8 mouse cellular contexts compared by ENCODE assay signal in genomic region chr2:140395744-140396231, GRCm38 (mm10). TPM values are rescaled to one million over a fixed set of nuclear protein-coding genes. Genes with fewer than 3 reads are reported as not detected.
A peak's percentile ranks its signal among the peaks of the same experiment; 100 is the strongest.
DNase-seq lines count a peak whose midpoint lies in the region; ATAC-seq lines count a peak whose summit lies in the region.

No protein-coding gene starts in this region.

- DNase-seq in CD4-positive helper T cell, adult 2 months (ENCODE audit: low read depth, low spot score), result peak; percentile 16
- peak; percentile 38 for DNase-seq in adrenal gland, postnatal 25 days
- peak; percentile 58 for DNase-seq in kidney, postnatal 10 days
- DNase-seq in neural tube, embryonic 11.5 days (ENCODE audit: low spot score), result peak; percentile 62
- peak; percentile 53 for DNase-seq in thymus, postnatal 14 days

- H3K36me3 ChIP-seq in embryonic facial prominence, embryonic 15.5 days, result no peaks in the 10 kb centered on the region
- no peaks in the 10 kb centered on the region for H3K36me3 ChIP-seq in heart, embryonic 15.5 days
- H3K36me3 ChIP-seq in liver, embryonic 12.5 days, result no peaks in the 10 kb centered on the region
- no peaks in the 10 kb centered on the region for H3K36me3 ChIP-seq in neural tube, embryonic 11.5 days (ENCODE audit: control insufficient read depth, insufficient read depth, low read length)

- no peak overlapping the region for H3K27ac ChIP-seq in embryonic facial prominence, embryonic 15.5 days (replicated peaks)
- H3K27ac ChIP-seq in heart, embryonic 15.5 days, result peak overlapping the region; percentile 70
- H3K27ac ChIP-seq in liver, embryonic 12.5 days, result 0 out of 2 replicates have a peak overlapping the region, but pooled peaks have one; percentile 25
- no peak overlapping the region for H3K27ac ChIP-seq in neural tube, embryonic 11.5 days (ENCODE audit: low read depth, low read length)

- H3K9ac ChIP-seq in embryonic facial prominence, embryonic 15.5 days, result peak overlapping the region; percentile 45
- peak overlapping the region; percentile 67 for H3K9ac ChIP-seq in heart, embryonic 15.5 days
- peak overlapping the region; percentile 79 for H3K9ac ChIP-seq in liver, embryonic 12.5 days
- peak overlapping the region; percentile 67 for H3K9ac ChIP-seq in neural tube, embryonic 11.5 days (ENCODE audit: low read length)

- H3K4me3 ChIP-seq in embryonic facial prominence, embryonic 15.5 days (replicated peaks), result peak overlapping the region; percentile 81
- peak overlapping the region; percentile 88 for H3K4me3 ChIP-seq in heart, embryonic 15.5 days
- H3K4me3 ChIP-seq in liver, embryonic 12.5 days, result peak overlapping the region; percentile 70
- H3K4me3 ChIP-seq in neural tube, embryonic 11.5 days (ENCODE audit: low read depth, low read length), result peak overlapping the region; percentile 78

- under 1% methylated on average over 45 of the region's 58 CpGs for WGBS in embryonic facial prominence, embryonic 15.5 days
- WGBS in heart, embryonic 15.5 days, result under 1% methylated on average over 34 of the region's 58 CpGs
- under 1% methylated on average over 43 of the region's 58 CpGs for WGBS in liver, embryonic 12.5 days (ENCODE audit: insufficient replicate concordance)
- WGBS in neural tube, embryonic 11.5 days, result under 1% methylated on average over 33 of the region's 58 CpGs

- peak; percentile 65 for ATAC-seq in embryonic facial prominence, embryonic 15.5 days (ENCODE audit: insufficient number of reproducible peaks, low FRiP score, low TSS enrichment, low read depth)
- peak; percentile 72 for ATAC-seq in heart, embryonic 15.5 days (replicated peaks; ENCODE audit: insufficient number of reproducible peaks, insufficient read depth, low FRiP score, low read depth)
- ATAC-seq in liver, embryonic 12.5 days, result peak; percentile 38
- ATAC-seq in neural tube, embryonic 11.5 days (ENCODE audit: insufficient read depth, low FRiP score, low TSS enrichment), result peak; percentile 74

- no peaks in the 10 kb centered on the region for H3K27me3 ChIP-seq in embryonic facial prominence, embryonic 15.5 days
- H3K27me3 ChIP-seq in heart, embryonic 15.5 days, result no peaks in the 10 kb centered on the region
- H3K27me3 ChIP-seq in liver, embryonic 12.5 days (replicated peaks), result peaks cover 18% of the 10 kb centered on the region
- H3K27me3 ChIP-seq in neural tube, embryonic 11.5 days (ENCODE audit: control insufficient read depth, insufficient read depth, low read length), result no peaks in the 10 kb centered on the region

- H3K4me2 ChIP-seq in embryonic facial prominence, embryonic 15.5 days (replicated peaks), result peak overlapping the region; percentile 98
- peak overlapping the region; percentile 97 for H3K4me2 ChIP-seq in heart, embryonic 15.5 days
- peak overlapping the region; percentile 96 for H3K4me2 ChIP-seq in liver, embryonic 12.5 days
- H3K4me2 ChIP-seq in neural tube, embryonic 11.5 days (ENCODE audit: low read depth), result peak overlapping the region; percentile 84

- H3K4me1 ChIP-seq in embryonic facial prominence, embryonic 15.5 days, result 0 out of 2 replicates have a peak, but pooled peaks cover 3% of the 10 kb centered on the region
- peaks cover 6% of the 10 kb centered on the region; the same call in 1 of the 2 replicates for H3K4me1 ChIP-seq in heart, embryonic 15.5 days (replicated peaks)
- H3K4me1 ChIP-seq in liver, embryonic 12.5 days, result peaks cover 22% of the 10 kb centered on the region; the same call in 1 of the 2 replicates
- H3K4me1 ChIP-seq in neural tube, embryonic 11.5 days (ENCODE audit: control insufficient read depth, insufficient read depth, low read length), result no peaks in the 10 kb centered on the region

- H3K9me3 ChIP-seq in embryonic facial prominence, embryonic 15.5 days (replicated peaks), result no peaks in the 10 kb centered on the region
- no peaks in the 10 kb centered on the region for H3K9me3 ChIP-seq in heart, embryonic 15.5 days (replicated peaks)
- H3K9me3 ChIP-seq in liver, embryonic 12.5 days (replicated peaks), result no peaks in the 10 kb centered on the region
- H3K9me3 ChIP-seq in neural tube, embryonic 11.5 days (ENCODE audit: control insufficient read depth, low read length), result no peaks in the 10 kb centered on the region

RNA-seq across cellular contexts. Expression of gene Macrod2, which starts 0.7 kb away (rescaled TPM):
- total RNA-seq in adrenal gland, postnatal 25 days (2021), result 7.5 and 8.2 TPM in 2 replicates
- polyA plus RNA-seq in embryonic facial prominence, embryonic 15.5 days (2015; fragmentation: Nextera tagmentation; extraction: Ambion mirVana), result 37.0 and 38.9 TPM in 2 replicates
- polyA plus RNA-seq in heart, embryonic 15.5 days (2015; fragmentation: Nextera tagmentation; extraction: Ambion mirVana), result 23.3 and 25.3 TPM in 2 replicates
- 11.3 and 11.8 TPM in 2 replicates for polyA plus RNA-seq in liver, embryonic 12.5 days (2016; fragmentation: Nextera tagmentation; extraction: Ambion mirVana)
- polyA plus RNA-seq in neural tube, embryonic 11.5 days (2014; fragmentation: Nextera tagmentation; extraction: Ambion mirVana), result 46.0 and 50.0 TPM in 2 replicates

RNA-seq across cellular contexts. Expression of gene Sel1l2, which starts 6.3 kb away (rescaled TPM):
- total RNA-seq in adrenal gland, postnatal 25 days (2021), result not detected in 2 replicates
- not detected in 2 replicates for polyA plus RNA-seq in embryonic facial prominence, embryonic 15.5 days (2015; fragmentation: Nextera tagmentation; extraction: Ambion mirVana)
- polyA plus RNA-seq in heart, embryonic 15.5 days (2015; fragmentation: Nextera tagmentation; extraction: Ambion mirVana), result not detected in 2 replicates
- not detected in 2 replicates for polyA plus RNA-seq in liver, embryonic 12.5 days (2016; fragmentation: Nextera tagmentation; extraction: Ambion mirVana)
- not detected in 2 replicates for polyA plus RNA-seq in neural tube, embryonic 11.5 days (2014; fragmentation: Nextera tagmentation; extraction: Ambion mirVana)

Comparison
In these comparisons a context has a peak if more than half of its experiments do, and no peak if none do; other contexts are left out.
1. H3K27ac ChIP-seq: peak in heart, embryonic 15.5 days (single experiment) and liver, embryonic 12.5 days (single experiment); none in embryonic facial prominence, embryonic 15.5 days (single experiment) and neural tube, embryonic 11.5 days (single experiment).
2. Peak in every context shown above with its lines, with median percentiles within 50 percentile points of each other: DNase-seq, ATAC-seq, H3K4me2 ChIP-seq, H3K4me3 ChIP-seq and H3K9ac ChIP-seq.